ENCODE assay signal across 8 mouse cellular contexts in the genomic region with DNA sequence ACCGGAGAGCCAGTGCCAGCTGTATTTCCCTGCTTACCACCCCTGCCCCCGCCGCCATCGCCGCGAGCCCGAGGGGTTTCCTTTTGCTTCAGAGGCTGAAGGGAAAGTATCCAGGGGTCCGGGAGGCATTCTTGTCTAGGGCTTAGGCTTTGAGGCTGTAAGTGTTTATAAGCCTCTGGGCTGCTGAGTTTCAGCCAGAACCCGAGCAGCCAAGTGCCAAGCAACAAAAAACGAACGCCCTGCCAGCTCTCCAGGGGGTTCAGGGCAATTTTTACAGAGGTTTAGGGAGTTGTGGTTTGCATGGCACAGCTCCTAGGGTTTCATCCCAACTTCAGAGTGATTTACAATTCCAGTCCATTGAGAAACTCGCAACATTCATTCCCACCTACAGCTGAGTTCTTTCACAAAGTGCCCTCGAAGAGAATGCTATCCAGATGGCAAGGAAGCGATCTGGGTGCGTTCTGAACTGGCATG.
DNase-seq lines count a peak whose midpoint lies in the region; ATAC-seq and TF ChIP-seq lines count a peak whose summit lies in the region.

No protein-coding gene starts in this region.

- no peaks in the 10 kb centered on the region for H3K79me2 ChIP-seq in heart, adult 2 months (replicated peaks; ENCODE audit: control insufficient read depth, insufficient read depth, low read length)

- peak overlapping the region; percentile 24 for H3K27ac ChIP-seq in heart, embryonic 12.5 days (ENCODE audit: poor library complexity, severe bottlenecking)
- H3K27ac ChIP-seq in heart, adult 2 months, result no peak overlapping the region
- peak overlapping the region; percentile 56 for H3K27ac ChIP-seq in limb, embryonic 12.5 days

- peaks cover 70% of the 10 kb centered on the region for H3K4me1 ChIP-seq in heart, embryonic 12.5 days (replicated peaks)
- H3K4me1 ChIP-seq in heart, adult 2 months (ENCODE audit: control insufficient read depth, insufficient read depth, low read length), result no peaks in the 10 kb centered on the region; the same call in 1 of the 2 replicates
- H3K4me1 ChIP-seq in limb, embryonic 12.5 days (replicated peaks), result peaks cover 34% of the 10 kb centered on the region

- 40% methylated on average over 15 of the region's 15 CpGs for WGBS in heart, embryonic 12.5 days
- WGBS in heart, adult 2 months, result 65% methylated on average over 15 of the region's 15 CpGs
- 20% methylated on average over 15 of the region's 15 CpGs for WGBS in limb, embryonic 12.5 days

- no peak for TF ChIP-seq POLR2A in heart, adult 2 months (IDR thresholded peaks at IDR 0.05; ENCODE audit: insufficient read depth, low read depth, low read length)

- H3K27me3 ChIP-seq in heart, embryonic 12.5 days (replicated peaks), result no peaks in the 10 kb centered on the region
- H3K27me3 ChIP-seq in heart, adult 2 months (ENCODE audit: control insufficient read depth, insufficient read depth, low read length), result no peaks in the 10 kb centered on the region
- H3K27me3 ChIP-seq in limb, embryonic 12.5 days, result no peaks in the 10 kb centered on the region

- H3K4me2 ChIP-seq in heart, embryonic 12.5 days, result peak overlapping the region; percentile 14; the same call in 1 of the 2 replicates
- peak overlapping the region; percentile 23; the same call in 1 of the 2 replicates for H3K4me2 ChIP-seq in limb, embryonic 12.5 days

- no peaks in the 10 kb centered on the region for H3K9me3 ChIP-seq in heart, embryonic 12.5 days (replicated peaks)
- no peaks in the 10 kb centered on the region for H3K9me3 ChIP-seq in limb, embryonic 12.5 days

- DNase-seq in heart, adult 2 months, result no peak
- peak; percentile 46 for DNase-seq in thymus, postnatal 4 days
- no peak for DNase-seq in thymus, postnatal 0 days (ENCODE audit: low spot score)
- no peak for DNase-seq in embryo, embryonic 10 days (ENCODE audit: low spot score)
- no peak for DNase-seq in cerebellum, adult 18-20 months
- DNase-seq in adrenal gland, adult (ENCODE audit: inconsistent age in 2 of 2, low spot score in 1 of 2), result no peak

- H3K36me3 ChIP-seq in heart, embryonic 12.5 days, result no peaks in the 10 kb centered on the region
- H3K36me3 ChIP-seq in heart, adult 2 months (ENCODE audit: control insufficient read depth, insufficient read depth, low read length), result no peaks in the 10 kb centered on the region
- H3K36me3 ChIP-seq in limb, embryonic 12.5 days, result no peaks in the 10 kb centered on the region

- intact Hi-C loops in heart, adult 2 months (cut with DNase I), result no loop called here

- no peak for TF ChIP-seq EP300 in heart, adult 2 months (IDR thresholded peaks at IDR 0.05; ENCODE audit: insufficient read depth, low read depth, low read length)

- H3K9ac ChIP-seq in heart, embryonic 12.5 days, result peak overlapping the region; percentile 14; the same call in 1 of the 2 replicates
- no peak overlapping the region for H3K9ac ChIP-seq in heart, adult 2 months (ENCODE audit: low read depth, low read length)
- 0 out of 2 replicates have a peak overlapping the region, but pooled peaks have one; percentile 47 for H3K9ac ChIP-seq in limb, embryonic 12.5 days (replicated peaks)

- H3K4me3 ChIP-seq in heart, embryonic 12.5 days, result no peak overlapping the region
- H3K4me3 ChIP-seq in heart, adult 2 months, result no peak overlapping the region
- H3K4me3 ChIP-seq in limb, embryonic 12.5 days (replicated peaks), result no peak overlapping the region

- ATAC-seq in heart, embryonic 12.5 days (ENCODE audit: insufficient number of reproducible peaks, low FRiP score), result no peak
- ATAC-seq in limb, embryonic 12.5 days (ENCODE audit: insufficient number of reproducible peaks, insufficient read depth, low FRiP score, low TSS enrichment, low read depth), result no peak

- no peak for TF ChIP-seq CTCF in heart, adult 2 months (IDR thresholded peaks at IDR 0.05)
